Mouse (Mus musculus): Measurements from ENCODE around the gene Gatm. TPM values are rescaled to one million over a fixed set of nuclear protein-coding genes. Genes with fewer than 3 reads are reported as not detected.

The Gatm gene
- polyA plus RNA-seq, 1 experiment from 2014 or later: 38.7 TPM

- H3K4me3 ChIP-seq: no peak overlapping the region
- WGBS: 74% methylated on average over 1 of the region's 1 CpGs
- H3K4me2 ChIP-seq (replicated peaks): no peak overlapping the region
Observed at GRCm38 (mm10) chr2:122572438-122572837, 38.7 kb downstream of the Gatm start.

GRCm38 (mm10) chr2:122571326-122571725, 39.8 kb downstream of the Gatm start:
- Histone ChIP-seq H3K27me3 (no peaks in the 10 kb centered on the region; the same call in 1 of the 2 replicates), H3K4me2 (replicated peaks) (no peak overlapping the region), H3K36me3 (no peaks in the 10 kb centered on the region), H3K9me3 (no peaks in the 10 kb centered on the region), H3K27ac (no peak overlapping the region), H3K4me3 (no peak overlapping the region), H3K4me1 (no peaks in the 10 kb centered on the region), H3K9ac (no peak overlapping the region)
- no peak for ATAC-seq (ENCODE audit: low FRiP score, low read depth)
- 73% methylated on average over 4 of the region's 4 CpGs for WGBS

More at GRCm38 (mm10) chr2:122572438-122572837, 38.7 kb downstream of the Gatm start:
- no peak for ATAC-seq (ENCODE audit: low FRiP score, low read depth)
- no peaks in the 10 kb centered on the region for H3K4me1 ChIP-seq
- no peaks in the 10 kb centered on the region for H3K9me3 ChIP-seq
- H3K27me3 ChIP-seq: no peaks in the 10 kb centered on the region; the same call in 1 of the 2 replicates
- H3K36me3 ChIP-seq: no peaks in the 10 kb centered on the region
- no peak overlapping the region for H3K27ac ChIP-seq
- no peak overlapping the region for H3K9ac ChIP-seq

- H3K9me3 ChIP-seq: no peaks in the 10 kb centered on the region
- H3K27me3 ChIP-seq: no peaks in the 10 kb centered on the region
- H3K9ac ChIP-seq: no peak overlapping the region
- ATAC-seq (ENCODE audit: low FRiP score, low read depth): no peak
- no peaks in the 10 kb centered on the region for H3K36me3 ChIP-seq
- H3K4me2 ChIP-seq (replicated peaks): no peak overlapping the region
- no peaks in the 10 kb centered on the region for H3K4me1 ChIP-seq
- no peak overlapping the region for H3K4me3 ChIP-seq
- H3K27ac ChIP-seq: no peak overlapping the region
- WGBS: 81% methylated on average over 4 of the region's 4 CpGs
Observed at GRCm38 (mm10) chr2:122570430-122570829, 40.7 kb downstream of the Gatm start.

DNA sequence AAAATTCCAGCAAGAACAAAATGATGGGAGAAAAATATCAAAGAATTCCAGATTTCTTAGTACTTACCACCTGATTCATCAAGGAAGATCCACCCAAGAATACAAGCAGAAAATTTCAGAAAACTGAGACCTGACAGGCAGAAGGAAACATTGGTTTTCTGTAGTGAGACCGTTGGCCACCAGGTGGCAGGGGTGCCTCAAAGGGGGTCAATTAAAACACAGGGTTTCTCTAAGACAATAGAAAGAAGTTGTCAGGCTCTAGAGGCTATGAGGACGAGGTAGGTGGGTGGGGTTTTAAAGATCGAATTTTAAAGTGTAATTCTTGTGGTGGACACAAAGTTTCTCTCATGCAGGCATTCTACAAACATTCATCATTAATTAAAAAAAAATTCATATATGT, 41.7 kb downstream of the Gatm start:
- no peak overlapping the region for H3K4me2 ChIP-seq (replicated peaks)
- H3K36me3 ChIP-seq: no peaks in the 10 kb centered on the region
- no peak overlapping the region for H3K27ac ChIP-seq
- H3K9ac ChIP-seq: no peak overlapping the region
- no peaks in the 10 kb centered on the region for H3K27me3 ChIP-seq
- no peaks in the 10 kb centered on the region for H3K9me3 ChIP-seq
- peak; percentile 51; the same call in 1 of the 2 replicates for ATAC-seq (ENCODE audit: low FRiP score, low read depth)
- no peaks in the 10 kb centered on the region for H3K4me1 ChIP-seq
- WGBS: 10% methylated on average over 3 of the region's 3 CpGs
- no peak overlapping the region for H3K4me3 ChIP-seq

GRCm38 (mm10) chr2:122562251-122562650, 48.9 kb downstream of the Gatm start:
- 91% methylated on average over 1 of the region's 1 CpGs for WGBS
- Histone ChIP-seq H3K27ac (no peak overlapping the region), H3K4me1 (no peaks in the 10 kb centered on the region), H3K4me3 (no peak overlapping the region), H3K4me2 (replicated peaks) (no peak overlapping the region), H3K36me3 (no peaks in the 10 kb centered on the region), H3K9me3 (no peaks in the 10 kb centered on the region), H3K27me3 (no peaks in the 10 kb centered on the region), H3K9ac (no peak overlapping the region)
- no peak for ATAC-seq (ENCODE audit: low FRiP score, low read depth)

DNA sequence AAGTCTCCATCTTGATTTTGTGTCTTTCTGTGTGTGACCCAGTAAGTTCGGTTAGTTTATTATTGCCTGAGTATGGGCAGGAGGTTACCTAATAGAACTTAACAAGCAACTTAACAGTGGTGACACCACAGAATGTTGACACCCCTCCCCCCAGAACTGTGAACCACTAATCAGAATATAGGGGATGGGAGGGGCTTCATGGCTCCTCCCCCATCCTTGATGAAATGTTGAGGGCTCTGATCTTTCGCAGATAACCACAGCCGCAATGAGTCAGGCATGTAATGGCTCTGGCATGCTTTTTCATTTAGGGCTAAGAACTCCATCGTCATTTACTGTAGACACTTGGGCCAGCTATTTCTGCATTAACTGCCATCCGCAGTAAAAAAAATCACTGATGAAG, 49.9 kb downstream of the Gatm start:
- Histone ChIP-seq H3K36me3 (no peaks in the 10 kb centered on the region), H3K9me3 (no peaks in the 10 kb centered on the region), H3K27ac (no peak overlapping the region), H3K9ac (no peak overlapping the region), H3K4me3 (no peak overlapping the region), H3K4me2 (replicated peaks) (no peak overlapping the region), H3K4me1 (no peaks in the 10 kb centered on the region), H3K27me3 (no peaks in the 10 kb centered on the region)
- 90% methylated on average over 5 of the region's 5 CpGs for WGBS
- no peak for ATAC-seq (ENCODE audit: low FRiP score, low read depth)

GRCm38 (mm10) chr2:122558317-122558716, 52.8 kb downstream of the Gatm start:
- H3K9me3 ChIP-seq: no peaks in the 10 kb centered on the region
- H3K4me3 ChIP-seq: no peak overlapping the region
- H3K27ac ChIP-seq: no peak overlapping the region
- H3K27me3 ChIP-seq: no peaks in the 10 kb centered on the region
- 35% methylated on average over 2 of the region's 2 CpGs for WGBS
- H3K4me1 ChIP-seq: no peaks in the 10 kb centered on the region
- no peak overlapping the region for H3K4me2 ChIP-seq (replicated peaks)
- no peak overlapping the region for H3K9ac ChIP-seq
- H3K36me3 ChIP-seq: no peaks in the 10 kb centered on the region
- no peak for ATAC-seq (ENCODE audit: low FRiP score, low read depth)

MicroRNA genes within 50 kb of the gene (microRNA counts, 519-probe panel; counts per million panel counts)
- microRNA mmu-miR-147: not detected

Small RNA genes within 50 kb of the gene (microRNA-seq; reads per million reads assigned to microRNA genes)
- 3.5 reads per million, percentile 16 among the genes with 10 or more reads in this experiment for gene Mir147

Other genes with a start within 250 kb of the Gatm start
- 4.2 and 6.0 TPM in 2 replicates for gene Shf, start 242.1 kb downstream of the Gatm start, polyA plus RNA-seq (2015; fragmentation: Nextera tagmentation; extraction: Ambion mirVana)
- gene Slc28a2, start 184.8 kb downstream of the Gatm start, polyA plus RNA-seq (2015; fragmentation: Nextera tagmentation; extraction: Ambion mirVana): 0.15 and 0.29 TPM in 2 replicates
- gene Gm14085, start 126.4 kb downstream of the Gatm start, polyA plus RNA-seq (2015; fragmentation: Nextera tagmentation; extraction: Ambion mirVana): not detected in 2 replicates
- 0.62 TPM in 1 of 2 replicates, not detected in the other for gene AA467197, start 25.7 kb upstream of the Gatm start, polyA plus RNA-seq (2015; fragmentation: Nextera tagmentation; extraction: Ambion mirVana)
- gene Slc30a4, start 91.4 kb upstream of the Gatm start, polyA plus RNA-seq (2015; fragmentation: Nextera tagmentation; extraction: Ambion mirVana): 8.2 and 9.9 TPM in 2 replicates
- gene Bloc1s6, start 127.2 kb upstream of the Gatm start, polyA plus RNA-seq (2015; fragmentation: Nextera tagmentation; extraction: Ambion mirVana): 56.3 and 57.6 TPM in 2 replicates
- 4.8 TPM in 2 replicates for gene Sqor, start 153.9 kb upstream of the Gatm start, polyA plus RNA-seq (2015; fragmentation: Nextera tagmentation; extraction: Ambion mirVana)